Mouse (Mus musculus): Measurements from ENCODE around the gene Heatr9.

DNA sequence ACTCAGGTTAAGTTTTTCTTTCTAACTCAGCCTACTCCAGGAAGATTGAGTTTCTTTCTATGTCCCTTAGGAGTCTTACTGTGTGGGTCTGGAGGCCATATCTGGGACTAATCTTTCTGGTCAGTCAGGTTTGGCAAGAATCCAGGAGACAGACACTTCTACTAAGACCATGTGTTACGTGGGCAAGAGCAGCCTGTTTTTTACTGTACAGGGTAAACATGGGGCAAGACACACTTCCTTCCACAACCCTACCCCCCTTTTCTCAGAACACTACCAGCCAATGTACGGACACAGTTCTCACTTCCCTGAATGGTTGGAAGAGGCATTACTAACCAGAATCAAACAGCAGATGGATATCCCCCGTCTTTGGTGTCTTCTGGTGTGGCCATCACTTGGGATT is 22.2 kb upstream of the Heatr9 start:
- no peak for TF ChIP-seq CTCF (IDR thresholded peaks at IDR 0.05; ENCODE audit: control insufficient read depth, insufficient read depth, insufficient replicate concordance, low read depth, low read length)
- TF ChIP-seq POLR2A (IDR thresholded peaks at IDR 0.05; ENCODE audit: control insufficient read depth, low read depth, low read length), result no peak
